Mouse (Mus musculus) heart, postnatal 0 days (tissue): ENCODE results near the gene Dennd2c. TPM values are rescaled to one million over a fixed set of nuclear protein-coding genes. Genes with fewer than 3 reads are reported as not detected.

Source experiments
- ATAC-seq: fragments of 200-750 bp; cut with Nextera tagmentation; 2 replicates; pipeline ENCODE4 v1.8.0; 2017; ENCODE audit warnings: low read depth, moderate number of reproducible peaks, moderate library complexity; ENCODE audit not compliant: insufficient read depth
- DNase-seq: peaks from one replicate; pipeline ENCODE4 v3.0.0-alpha.2; 2016; ENCODE audit warnings: low spot score
- H3K27ac ChIP-seq: fragments of 300-500 bp; sonication (generic); 2 replicates; pipeline ENCODE4 v1.5.1; 2014; ENCODE audit warnings: low read depth, mild to moderate bottlenecking
- H3K27me3 ChIP-seq: fragments of 300-500 bp; sonication (generic); 2 replicates; pipeline ENCODE4 v1.6.1; 2014; ENCODE audit warnings: low read length, mixed read lengths; ENCODE audit not compliant: control insufficient read depth, insufficient read depth
- H3K36me3 ChIP-seq: fragments of 300-500 bp; sonication (generic); replicated peaks from 2 replicates; pipeline ENCODE4 v1.6.1; 2014; ENCODE audit warnings: low read length, mixed read lengths; ENCODE audit not compliant: control insufficient read depth, insufficient read depth
- H3K4me1 ChIP-seq: fragments of 300-500 bp; sonication (generic); 2 replicates; pipeline ENCODE4 v1.6.1; 2014; ENCODE audit warnings: antibody characterized with exemption; ENCODE audit not compliant: control insufficient read depth, insufficient read depth
- H3K4me2 ChIP-seq: fragments of 300-500 bp; sonication (generic); 2 replicates; pipeline ENCODE4 v1.6.1; 2014; ENCODE audit warnings: low read depth, mild to moderate bottlenecking, low read length, moderate library complexity
- H3K4me3 ChIP-seq: fragments of 300-500 bp; sonication (generic); 2 replicates; pipeline ENCODE4 v1.5.1; 2014; ENCODE audit warnings: low read depth, low read length
- H3K9ac ChIP-seq: fragments of 300-500 bp; sonication (generic); replicated peaks from 2 replicates; pipeline ENCODE4 v1.6.1; 2014; ENCODE audit warnings: low read depth, low read length, mixed read lengths
- H3K9me3 ChIP-seq: fragments of 300-500 bp; sonication (generic); replicated peaks from 2 replicates; pipeline ENCODE4 v1.6.1; 2016; ENCODE audit warnings: low read length; ENCODE audit not compliant: control insufficient read depth
- CTCF ChIP-seq: IDR thresholded peaks from 2 replicates; pipeline ENCODE4 v1.5.1; 2016; ENCODE audit warnings: antibody characterized with exemption, control low read depth, low read depth
- EP300 ChIP-seq: IDR thresholded peaks from 2 replicates; pipeline ENCODE4 v1.6.1; 2016; ENCODE audit warnings: antibody characterized with exemption, low read depth
- WGBS: fragments of 180-500 bp; shearing (Covaris S2); extraction: QIAGEN DNeasy Blood & Tissue Kit; methylation state at CpG from one replicate; pipeline ENCODE4 v1.1.7; 2014; 5-methylcytosine and 5-hydroxymethylcytosine counted together
- polyA plus RNA-seq: library from polyadenylated mRNA; unstranded; fragments of >200 nt; fragmentation: Nextera tagmentation; extraction: Ambion mirVana; gene quantifications from 2 replicates; pipeline ENCODE4 v1.2.1, GENCODE M21; 2015
- total RNA-seq: library from RNA; depleted of rRNA; stranded (reverse); fragments of >200 nt; gene quantifications from 2 replicates; pipeline ENCODE4 v1.2.3, GENCODE M21; 2014; ENCODE audit warnings: low replicate concordance

Dennd2c gene
- total and polyA plus RNA-seq, 2 experiments from 2014 or later: 1.6 to 4.0 TPM

GRCm38 (mm10) chr3:103123636-103124035 is 21.2 kb downstream of the Dennd2c start:
- Histone ChIP-seq H3K27ac (no peak overlapping the region), H3K4me1 (no peaks in the 10 kb centered on the region), H3K4me3 (no peak overlapping the region), H3K4me2 (no peak overlapping the region), H3K27me3 (no peaks in the 10 kb centered on the region), H3K36me3 (no peaks in the 10 kb centered on the region), H3K9me3 (no peaks in the 10 kb centered on the region), H3K9ac (no peak overlapping the region)
- DNase-seq: no peak
- WGBS: 75% methylated on average over 3 of the region's 3 CpGs
- TF ChIP-seq EP300: no peak
- no peak for TF ChIP-seq CTCF
- no peak for ATAC-seq

GRCm38 (mm10) chr3:103126138-103126537 is 23.7 kb downstream of the Dennd2c start:
- Histone ChIP-seq H3K27me3 (no peaks in the 10 kb centered on the region), H3K9me3 (no peaks in the 10 kb centered on the region), H3K4me1 (no peaks in the 10 kb centered on the region; the same call in none of the 2 replicates), H3K4me3 (no peak overlapping the region), H3K27ac (no peak overlapping the region), H3K4me2 (no peak overlapping the region), H3K36me3 (no peaks in the 10 kb centered on the region), H3K9ac (no peak overlapping the region)
- DNase-seq (no peak), ATAC-seq (no peak)
- TF ChIP-seq EP300 (no peak), CTCF (no peak)
- 90% methylated on average over 3 of the region's 3 CpGs for WGBS

GRCm38 (mm10) chr3:103127177-103127576 is 24.8 kb downstream of the Dennd2c start:
- H3K4me3 ChIP-seq: no peak overlapping the region
- H3K9ac ChIP-seq: no peak overlapping the region
- no peak for TF ChIP-seq CTCF
- no peak for TF ChIP-seq EP300
- H3K27ac ChIP-seq: no peak overlapping the region; the same call in 1 of the 2 replicates
- H3K27me3 ChIP-seq: no peaks in the 10 kb centered on the region
- DNase-seq (no peak), ATAC-seq (no peak)
- H3K9me3 ChIP-seq: no peaks in the 10 kb centered on the region
- no peak overlapping the region for H3K4me2 ChIP-seq
- no peaks in the 10 kb centered on the region; the same call in none of the 2 replicates for H3K4me1 ChIP-seq
- H3K36me3 ChIP-seq: peaks cover 5% of the 10 kb centered on the region; the same call in 1 of the 2 replicates
- WGBS: 56% methylated on average over 2 of the region's 2 CpGs

GRCm38 (mm10) chr3:103127721-103128120 is 25.3 kb downstream of the Dennd2c start:
- H3K36me3 ChIP-seq: peaks cover 5% of the 10 kb centered on the region; the same call in 1 of the 2 replicates
- no peaks in the 10 kb centered on the region for H3K27me3 ChIP-seq
- H3K4me2 ChIP-seq: no peak overlapping the region
- DNase-seq (no peak), ATAC-seq (no peak)
- H3K4me1 ChIP-seq: no peaks in the 10 kb centered on the region; the same call in none of the 2 replicates
- no peak overlapping the region for H3K9ac ChIP-seq
- H3K4me3 ChIP-seq: no peak overlapping the region
- H3K27ac ChIP-seq: no peak overlapping the region
- WGBS: 78% methylated on average over 5 of the region's 5 CpGs
- TF ChIP-seq EP300 (no peak), CTCF (no peak)
- no peaks in the 10 kb centered on the region for H3K9me3 ChIP-seq

GRCm38 (mm10) chr3:103128251-103128650 is 25.8 kb downstream of the Dennd2c start:
- TF ChIP-seq EP300 (no peak), CTCF (no peak)
- ATAC-seq (no peak), DNase-seq (no peak)
- no peaks in the 10 kb centered on the region for H3K27me3 ChIP-seq
- no peak overlapping the region for H3K4me3 ChIP-seq
- H3K4me2 ChIP-seq: no peak overlapping the region
- 66% methylated on average over 4 of the region's 4 CpGs for WGBS
- no peaks in the 10 kb centered on the region for H3K9me3 ChIP-seq
- H3K36me3 ChIP-seq: peaks cover 5% of the 10 kb centered on the region; the same call in 1 of the 2 replicates
- no peaks in the 10 kb centered on the region; the same call in none of the 2 replicates for H3K4me1 ChIP-seq
- H3K27ac ChIP-seq: no peak overlapping the region
- no peak overlapping the region for H3K9ac ChIP-seq
